Mouse (Mus musculus) regulatory T cell (primary cell): ENCODE results near the gene Uap1.
"Not testable (repeated sequence)": the region's sequence is repeated elsewhere in the genome, so short reads cannot be mapped to it uniquely, and the experiment has no call there.

Experiments
- in situ Hi-C: fragments of 300-600 bp; cut with MboI, MseI; formaldehyde crosslinking; loops from one replicate; pipeline ENCODE4 v1.15.1; 2025; ENCODE audit warnings: high pct_unique_total_duplicates

Uap1 gene

GRCm38 (mm10) chr1:170113616-170114015 is 61.1 kb downstream of the Uap1 start:
- in situ Hi-C loops = loop anchor here (5.0 kb wide), 1 partner anchor 71 kb away; no protein-coding TSS in a partner anchor

- in situ Hi-C loops = loop anchor here (5.0 kb wide), 1 partner anchor 70 kb away; no protein-coding TSS in a partner anchor
These were observed 62.5 kb downstream of the Uap1 start for GRCm38 (mm10) chr1:170112261-170112660.

GRCm38 (mm10) chr1:170111651-170112226 is 63.0 kb downstream of the Uap1 start:
- in situ Hi-C loops = loop anchor here (5.0 kb wide), 1 partner anchor 69 kb away; no protein-coding TSS in a partner anchor

- in situ Hi-C loops = loop anchor here (5.0 kb wide), 1 partner anchor 68 kb away; no protein-coding TSS in a partner anchor
These were observed 64.0 kb downstream of the Uap1 start, which contains the start of gene Ddr2 for GRCm38 (mm10) chr1:170110516-170111332. Ddr2 (minus strand) TSS chr1:170110762.

GRCm38 (mm10) chr1:170109776-170110515 is 64.8 kb downstream of the Uap1 start:
- in situ Hi-C loops = loop anchor here (5.0 kb wide), 1 partner anchor 68 kb away; no protein-coding TSS in a partner anchor

GRCm38 (mm10) chr1:170102814-170103213 is 71.9 kb downstream of the Uap1 start:
- in situ Hi-C loops = not testable (repeated sequence)
